Mouse (Mus musculus) liver, adult 2 months (tissue): Measurements from ENCODE around the gene Mrtfa.

Experiments used
- CTCF ChIP-seq: fragments of 200-500 bp; IDR thresholded peaks from 2 replicates; pipeline ENCODE4 v1.5.1; 2011; ENCODE audit warnings: low read depth, low read length, control low read depth
- POLR2A ChIP-seq: fragments of 200-500 bp; IDR thresholded peaks from 2 replicates; pipeline ENCODE4 v1.6.1; 2011; ENCODE audit warnings: low read length, control low read depth; ENCODE audit not compliant: insufficient read depth; ENCODE audit errors: extremely low read depth

- TF ChIP-seq POLR2A (no peak), CTCF (no peak)
Observed at GRCm38 (mm10) chr15:81023842-81024241, 166.7 kb downstream of the Mrtfa start.
